8 mouse cellular contexts compared by ENCODE assay signal in the genomic region with DNA sequence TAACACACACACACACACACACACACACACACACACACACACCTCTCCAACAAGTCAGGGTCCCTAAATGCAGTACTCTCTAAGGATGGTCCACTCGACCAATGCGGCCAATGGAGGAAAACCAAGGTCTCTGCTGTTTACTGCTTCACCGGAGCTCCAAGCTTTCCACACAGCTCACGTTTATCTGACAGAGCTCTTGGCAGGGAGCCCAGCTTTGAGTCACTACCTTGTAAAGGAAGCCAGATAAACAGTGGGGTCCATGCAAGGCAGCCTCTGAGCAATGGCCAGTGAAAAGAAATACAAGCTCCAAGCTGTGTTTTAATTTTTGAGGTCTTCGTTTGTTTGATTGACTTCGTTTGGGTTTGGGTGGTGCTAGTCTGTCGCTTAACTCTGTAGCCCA.
A peak's percentile ranks its signal among the peaks of the same experiment; 100 is the strongest.
DNase-seq lines count a peak whose midpoint lies in the region; ATAC-seq and TF ChIP-seq lines count a peak whose summit lies in the region.

No protein-coding gene starts in this region.

- H3K9ac ChIP-seq in hindbrain, postnatal 0 days (replicated peaks; ENCODE audit: low read length): no peak overlapping the region
- H3K9ac ChIP-seq in limb, embryonic 14.5 days (ENCODE audit: low read depth, low read length, severe bottlenecking): no peak overlapping the region
- H3K9ac ChIP-seq in neural tube, embryonic 14.5 days (replicated peaks; ENCODE audit: low read depth, low read length): no peak overlapping the region

- no peaks in the 10 kb centered on the region for H3K36me3 ChIP-seq in hindbrain, postnatal 0 days (ENCODE audit: insufficient read depth, low read length)
- H3K36me3 ChIP-seq in limb, embryonic 14.5 days (ENCODE audit: control insufficient read depth, insufficient read depth, low read length): no peaks in the 10 kb centered on the region
- no peaks in the 10 kb centered on the region for H3K36me3 ChIP-seq in neural tube, embryonic 14.5 days (ENCODE audit: control insufficient read depth, insufficient read depth, low read length)

- H3K9me3 ChIP-seq in hindbrain, postnatal 0 days (ENCODE audit: low read length): no peaks in the 10 kb centered on the region
- H3K9me3 ChIP-seq in limb, embryonic 14.5 days (ENCODE audit: control insufficient read depth, low read length): no peaks in the 10 kb centered on the region
- H3K9me3 ChIP-seq in neural tube, embryonic 14.5 days (ENCODE audit: control insufficient read depth, low read length): no peaks in the 10 kb centered on the region

- H3K27ac ChIP-seq in hindbrain, postnatal 0 days: no peak overlapping the region
- 0 out of 2 replicates have a peak overlapping the region, but pooled peaks have one; percentile 10 for H3K27ac ChIP-seq in limb, embryonic 14.5 days (replicated peaks; ENCODE audit: low read depth, low read length)
- no peak overlapping the region for H3K27ac ChIP-seq in neural tube, embryonic 14.5 days (ENCODE audit: low read depth, low read length)

- ATAC-seq in hindbrain, postnatal 0 days: peak; percentile 71
- peak; percentile 75 for ATAC-seq in limb, embryonic 14.5 days (ENCODE audit: low FRiP score, low read depth)
- ATAC-seq in neural tube, embryonic 14.5 days (ENCODE audit: low read depth): peak; percentile 75; the same call in 1 of the 2 replicates
- ATAC-seq in activated CD4-positive, CD25-positive, alpha-beta regulatory T cell, adult 4 months: no peak

- DNase-seq in Muller cell, postnatal 12 days (ENCODE audit: inconsistent ontology term): peak; percentile 80
- peak; percentile 95 for DNase-seq in adrenal gland, postnatal 10 days
- peak; percentile 70 for DNase-seq in fibroblast of lung, adult 2 months (ENCODE audit: low read depth)
- DNase-seq in hindbrain, postnatal 0 days (ENCODE audit: low spot score): peak; percentile 91
- peak; percentile 85 for DNase-seq in limb, embryonic 14.5 days (ENCODE audit: low spot score)
- no peak for DNase-seq in thymus, postnatal 14 days

- no peak overlapping the region for H3K4me2 ChIP-seq in hindbrain, postnatal 0 days (ENCODE audit: low read depth, low read length)
- H3K4me2 ChIP-seq in limb, embryonic 14.5 days (replicated peaks; ENCODE audit: low read depth, low read length, severe bottlenecking): no peak overlapping the region
- no peak overlapping the region for H3K4me2 ChIP-seq in neural tube, embryonic 14.5 days (ENCODE audit: low read depth, low read length)

- H3K27me3 ChIP-seq in hindbrain, postnatal 0 days (ENCODE audit: insufficient read depth, low read length): peaks cover 19% of the 10 kb centered on the region
- peaks cover 18% of the 10 kb centered on the region; the same call in 1 of the 2 replicates for H3K27me3 ChIP-seq in limb, embryonic 14.5 days (ENCODE audit: control insufficient read depth, insufficient read depth, low read length)
- H3K27me3 ChIP-seq in neural tube, embryonic 14.5 days (ENCODE audit: control insufficient read depth, insufficient read depth, low read length): 0 out of 2 replicates have a peak, but pooled peaks cover under 1% of the 10 kb centered on the region

- TF ChIP-seq CTCF in hindbrain, postnatal 0 days (IDR thresholded peaks at IDR 0.05; ENCODE audit: low read depth): no peak

- WGBS in hindbrain, postnatal 0 days: 40% methylated on average over 7 of the region's 7 CpGs
- 26% methylated on average over 7 of the region's 7 CpGs for WGBS in limb, embryonic 14.5 days
- WGBS in neural tube, embryonic 14.5 days: 50% methylated on average over 7 of the region's 7 CpGs

- no peak for TF ChIP-seq POLR2A in limb, embryonic 14.5 days (IDR thresholded peaks at IDR 0.05; ENCODE audit: borderline replicate concordance, extremely low read depth, insufficient read depth, insufficient read length)

- peaks cover 5% of the 10 kb centered on the region; the same call in 1 of the 2 replicates for H3K4me1 ChIP-seq in hindbrain, postnatal 0 days (ENCODE audit: insufficient read depth, low read length)
- H3K4me1 ChIP-seq in limb, embryonic 14.5 days (ENCODE audit: control insufficient read depth, insufficient read depth, low read length): peaks cover 21% of the 10 kb centered on the region
- no peaks in the 10 kb centered on the region for H3K4me1 ChIP-seq in neural tube, embryonic 14.5 days (ENCODE audit: control insufficient read depth, insufficient read depth, low read length)

- no peak overlapping the region for H3K4me3 ChIP-seq in hindbrain, postnatal 0 days (ENCODE audit: low read length)
- H3K4me3 ChIP-seq in limb, embryonic 14.5 days (replicated peaks; ENCODE audit: low read length): no peak overlapping the region
- no peak overlapping the region for H3K4me3 ChIP-seq in neural tube, embryonic 14.5 days (ENCODE audit: low read depth, low read length)
